Mouse (Mus musculus) thymus, postnatal 25 days (tissue): ENCODE measurements around the gene Prss48.

Source experiments
- DNase-seq: peaks from one replicate; pipeline ENCODE4 v3.0.0; 2022

Prss48 gene

GRCm38 (mm10) chr3:86002423-86002822, at the start of gene Prss48:
Prss48 (minus strand) TSS chr3:86002491.
- peak; percentile 2 for DNase-seq

- DNase-seq, result no peak
These were observed 46.8 kb upstream of the Prss48 start for GRCm38 (mm10) chr3:86049041-86049440.

GRCm38 (mm10) chr3:86047686-86048408, 45.6 kb upstream of the Prss48 start:
- DNase-seq, result no peak

GRCm38 (mm10) chr3:86040286-86041201, 38.3 kb upstream of the Prss48 start:
- DNase-seq, result no peak

GRCm38 (mm10) chr3:86038648-86039047, 36.4 kb upstream of the Prss48 start:
- DNase-seq, result no peak

GRCm38 (mm10) chr3:86037926-86038484, 35.7 kb upstream of the Prss48 start:
- no peak for DNase-seq

GRCm38 (mm10) chr3:86033455-86034090, 31.3 kb upstream of the Prss48 start:
- no peak for DNase-seq

GRCm38 (mm10) chr3:86030566-86030965, 28.3 kb upstream of the Prss48 start:
- DNase-seq, result no peak

GRCm38 (mm10) chr3:86028658-86029375, 26.5 kb upstream of the Prss48 start:
- no peak for DNase-seq

GRCm38 (mm10) chr3:86025341-86026137, 23.2 kb upstream of the Prss48 start:
- no peak for DNase-seq

- DNase-seq, result no peak
These were observed 21.9 kb upstream of the Prss48 start for GRCm38 (mm10) chr3:86024065-86024795.

GRCm38 (mm10) chr3:86021651-86022050, 19.4 kb upstream of the Prss48 start:
- no peak for DNase-seq

GRCm38 (mm10) chr3:86020921-86021650, 18.8 kb upstream of the Prss48 start:
- DNase-seq, result no peak

- DNase-seq, result no peak
These were observed 15.2 kb upstream of the Prss48 start for GRCm38 (mm10) chr3:86017484-86017883.

GRCm38 (mm10) chr3:86016965-86017364, 14.7 kb upstream of the Prss48 start:
- no peak for DNase-seq

GRCm38 (mm10) chr3:86013837-86014236, 11.5 kb upstream of the Prss48 start:
- DNase-seq, result no peak

- DNase-seq, result no peak
These were observed 9.5 kb upstream of the Prss48 start for GRCm38 (mm10) chr3:86011833-86012232.

GRCm38 (mm10) chr3:86011373-86011772, 9.1 kb upstream of the Prss48 start:
- DNase-seq, result no peak

- DNase-seq, result no peak
These were observed 8.3 kb upstream of the Prss48 start for GRCm38 (mm10) chr3:86010618-86011017.

- DNase-seq, result no peak
These were observed 2.5 kb upstream of the Prss48 start for GRCm38 (mm10) chr3:86004751-86005150.
